Mouse (Mus musculus) liver (tissue): ENCODE measurements at regions not wholly inside any gene's neighbourhood (a gene's known extent, or its start where the extent isn't known, plus 50 kb on each side); places are given as distances from the start of the nearest gene placed in this dataset.
A peak's percentile ranks its signal among the peaks of the same experiment; 100 is the strongest.
"Not testable (repeated sequence)": the region's sequence is repeated elsewhere in the genome, so short reads cannot be mapped to it uniquely, and the experiment has no call there.

Source experiments
- DNase-seq: peaks from one replicate; pipeline ENCODE4 v3.0.0-alpha.2; 2020; ENCODE audit warnings: mixed read lengths

- DNase-seq: no peak
Observed at GRCm38 (mm10) chr12:8070788-8071187, 93.3 kb downstream of the Apob start.

GRCm38 (mm10) chr12:8071286-8071685, 93.8 kb downstream of the Apob start:
- no peak for DNase-seq

GRCm38 (mm10) chr12:8076010-8076540, 98.6 kb downstream of the Apob start:
- DNase-seq: no peak

GRCm38 (mm10) chr12:8077346-8077745, 99.9 kb downstream of the Apob start:
- no peak for DNase-seq

GRCm38 (mm10) chr12:8078046-8078445, 100.6 kb downstream of the Apob start:
- DNase-seq: no peak

GRCm38 (mm10) chr12:8082688-8083661, 105.5 kb downstream of the Apob start:
- no peak for DNase-seq

- no peak for DNase-seq
Observed at GRCm38 (mm10) chr12:8087958-8088357, 110.5 kb downstream of the Apob start.

- no peak for DNase-seq
Observed at GRCm38 (mm10) chr12:8089423-8090278, 112.2 kb downstream of the Apob start.

GRCm38 (mm10) chr12:8090279-8090626, 112.8 kb downstream of the Apob start:
- no peak for DNase-seq

- DNase-seq: no peak
Observed at GRCm38 (mm10) chr12:8093437-8093836, 114.5 kb upstream of the Ldah start.

- no peak for DNase-seq
Observed at GRCm38 (mm10) chr12:8095946-8096345, 112.0 kb upstream of the Ldah start.

GRCm38 (mm10) chr12:8098395-8098794, 109.5 kb upstream of the Ldah start:
- not testable (repeated sequence) for DNase-seq

GRCm38 (mm10) chr12:8099114-8099513, 108.8 kb upstream of the Ldah start:
- DNase-seq: no peak

- peak; percentile 17 for DNase-seq
Observed at GRCm38 (mm10) chr12:8099821-8100220, 108.1 kb upstream of the Ldah start.

GRCm38 (mm10) chr12:8101837-8102236, 106.1 kb upstream of the Ldah start:
- DNase-seq: no peak

GRCm38 (mm10) chr12:8103259-8103658, 104.6 kb upstream of the Ldah start:
- DNase-seq: no peak

- DNase-seq: no peak
Observed at GRCm38 (mm10) chr12:8107137-8107536, 100.8 kb upstream of the Ldah start.

GRCm38 (mm10) chr12:8109203-8109770, 98.6 kb upstream of the Ldah start:
- no peak for DNase-seq

GRCm38 (mm10) chr12:8109876-8110275, 98.0 kb upstream of the Ldah start:
- no peak for DNase-seq

- no peak for DNase-seq
Observed at GRCm38 (mm10) chr12:8110297-8110696, 97.6 kb upstream of the Ldah start.

- no peak for DNase-seq
Observed at GRCm38 (mm10) chr12:8111484-8111883, 96.4 kb upstream of the Ldah start.

- DNase-seq: no peak
Observed at GRCm38 (mm10) chr12:8155566-8155965, 52.3 kb upstream of the Ldah start.
